Mouse (Mus musculus) intestine, embryonic 16.5 days (tissue): Measurements from ENCODE around the gene B3gntl1. TPM values are rescaled to one million over a fixed set of nuclear protein-coding genes. Genes with fewer than 3 reads are reported as not detected.
A peak's percentile ranks its signal among the peaks of the same experiment; 100 is the strongest.
"Not testable (repeated sequence)": the region's sequence is repeated elsewhere in the genome, so short reads cannot be mapped to it uniquely, and the experiment has no call there.

ENCODE experiments used
- ATAC-seq: fragments of 200-750 bp; cut with Nextera tagmentation; 2 replicates; pipeline ENCODE4 v1.8.0; 2017; ENCODE audit warnings: moderate TSS enrichment, moderate library complexity
- H3K27ac ChIP-seq: fragments of 300-500 bp; sonication (generic); 2 replicates; pipeline ENCODE4 v1.5.1; 2014; ENCODE audit warnings: mild to moderate bottlenecking, low read length
- H3K27me3 ChIP-seq: fragments of 300-500 bp; sonication (generic); replicated peaks from 2 replicates; pipeline ENCODE4 v1.6.1; 2014; ENCODE audit warnings: low read length, control low read depth, mixed read lengths; ENCODE audit not compliant: control insufficient read depth, insufficient read depth
- H3K36me3 ChIP-seq: fragments of 300-500 bp; sonication (generic); 2 replicates; pipeline ENCODE4 v1.6.1; 2014; ENCODE audit warnings: low read length, control low read depth; ENCODE audit not compliant: control insufficient read depth, insufficient read depth
- H3K4me1 ChIP-seq: fragments of 300-500 bp; sonication (generic); 2 replicates; pipeline ENCODE4 v1.6.1; 2014; ENCODE audit warnings: low read length, control low read depth, mixed read lengths; ENCODE audit not compliant: control insufficient read depth, insufficient read depth
- H3K4me2 ChIP-seq: fragments of 300-500 bp; sonication (generic); 2 replicates; pipeline ENCODE4 v1.6.1; 2014; ENCODE audit warnings: low read depth, low read length, control low read depth
- H3K4me3 ChIP-seq: fragments of 300-500 bp; sonication (generic); 2 replicates; pipeline ENCODE4 v1.5.1; 2014; ENCODE audit warnings: mild to moderate bottlenecking, low read length
- H3K9ac ChIP-seq: fragments of 300-500 bp; sonication (generic); 2 replicates; pipeline ENCODE4 v1.6.1; 2014; ENCODE audit warnings: low read depth, low read length
- H3K9me3 ChIP-seq: fragments of 300-500 bp; sonication (generic); 2 replicates; pipeline ENCODE4 v1.6.1; 2016; ENCODE audit warnings: low read length, control low read depth; ENCODE audit not compliant: control insufficient read depth
- WGBS: fragments of 180-500 bp; shearing (Covaris S2); extraction: QIAGEN DNeasy Blood & Tissue Kit; methylation state at CpG from one replicate; pipeline ENCODE4 v1.1.7; 2014; 5-methylcytosine and 5-hydroxymethylcytosine counted together
- polyA plus RNA-seq: library from polyadenylated mRNA; unstranded; fragments of >200 nt; fragmentation: Nextera tagmentation; extraction: Ambion mirVana; gene quantifications from 2 replicates; pipeline ENCODE4 v1.2.1, GENCODE M21; 2015

The B3gntl1 gene
- polyA plus RNA-seq, 1 experiment from 2014 or later, result 6.8 TPM

DNA sequence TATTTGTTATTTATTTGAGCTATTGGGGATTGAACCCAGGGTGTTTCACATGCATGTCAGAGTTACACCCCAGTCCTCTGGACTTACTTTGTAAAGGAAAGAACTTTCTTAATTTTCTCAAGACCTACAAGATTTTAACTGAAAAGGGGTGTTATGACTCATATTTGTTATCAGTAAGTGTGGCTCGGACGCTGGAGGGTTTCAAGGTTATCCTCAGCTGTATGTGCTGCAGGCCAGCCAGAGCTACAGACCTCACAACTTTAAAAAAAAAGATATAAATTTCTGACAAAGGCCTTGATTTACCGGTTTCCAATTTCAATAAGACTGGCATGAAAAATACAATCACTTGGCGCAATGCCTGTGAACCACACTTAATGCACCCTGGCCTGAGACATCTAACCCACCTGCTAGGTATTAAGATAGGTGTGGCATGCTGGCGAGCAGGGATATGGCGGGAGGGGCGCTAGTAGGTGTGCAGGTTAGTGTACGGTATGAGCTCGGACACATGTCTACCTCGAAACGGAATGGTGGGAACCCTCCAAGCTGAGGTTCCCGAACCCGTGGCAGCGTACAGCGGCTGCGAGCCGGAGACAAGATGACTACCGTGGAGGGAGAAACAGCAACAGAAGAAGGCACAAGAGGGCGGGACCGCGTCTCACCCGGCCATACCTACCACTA, 502 bp downstream of the B3gntl1 start:
- Histone ChIP-seq H3K36me3 (no peaks in the 10 kb centered on the region), H3K4me1 (peaks cover 8% of the 10 kb centered on the region; the same call in 1 of the 2 replicates), H3K4me2 (peak overlapping the region; percentile 84), H3K9me3 (no peaks in the 10 kb centered on the region), H3K27me3 (no peaks in the 10 kb centered on the region), H3K27ac (peak overlapping the region; percentile 97), H3K9ac (peak overlapping the region; percentile 86), H3K4me3 (peak overlapping the region; percentile 79)
- 1% methylated on average over 22 of the region's 22 CpGs for WGBS
- ATAC-seq, result peak; percentile 59

DNA sequence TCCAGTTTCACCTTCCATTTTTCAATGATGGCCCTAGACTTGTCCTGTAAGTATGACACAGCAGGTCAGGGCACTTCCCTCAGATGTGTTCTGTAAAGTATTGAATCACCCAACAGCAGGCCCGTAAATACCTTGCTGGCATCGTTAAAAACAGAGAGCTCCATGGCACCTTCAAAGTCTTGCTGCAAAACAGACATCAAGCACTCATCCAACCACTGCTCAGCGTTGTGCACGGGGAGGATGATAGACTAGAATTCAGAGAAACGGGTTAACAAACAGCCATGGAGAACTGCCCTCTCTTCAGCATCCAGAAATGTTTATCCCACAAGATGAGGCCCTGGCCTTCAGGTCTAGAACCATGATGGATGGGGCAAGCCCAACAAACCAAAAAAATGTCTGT, 2.0 kb downstream of the B3gntl1 start:
- ATAC-seq, result no peak
- WGBS, result 85% methylated on average over 5 of the region's 5 CpGs
- H3K9ac ChIP-seq, result no peak overlapping the region

GRCm38 (mm10) chr11:121668776-121669175, 4.2 kb downstream of the B3gntl1 start:
- Histone ChIP-seq H3K9me3 (no peaks in the 10 kb centered on the region), H3K4me1 (peaks cover 7% of the 10 kb centered on the region; the same call in 1 of the 2 replicates), H3K27ac (no peak overlapping the region), H3K27me3 (no peaks in the 10 kb centered on the region), H3K4me3 (no peak overlapping the region), H3K9ac (no peak overlapping the region), H3K36me3 (no peaks in the 10 kb centered on the region), H3K4me2 (no peak overlapping the region)
- no peak for ATAC-seq
- 90% methylated on average over 5 of the region's 5 CpGs for WGBS

More for the DNA sequence above, 2.0 kb downstream of the B3gntl1 start:
- Histone ChIP-seq H3K4me3 (no peak overlapping the region), H3K4me2 (no peak overlapping the region), H3K4me1 (peaks cover 8% of the 10 kb centered on the region; the same call in 1 of the 2 replicates), H3K27ac (no peak overlapping the region), H3K27me3 (no peaks in the 10 kb centered on the region), H3K36me3 (no peaks in the 10 kb centered on the region), H3K9me3 (no peaks in the 10 kb centered on the region)

DNA sequence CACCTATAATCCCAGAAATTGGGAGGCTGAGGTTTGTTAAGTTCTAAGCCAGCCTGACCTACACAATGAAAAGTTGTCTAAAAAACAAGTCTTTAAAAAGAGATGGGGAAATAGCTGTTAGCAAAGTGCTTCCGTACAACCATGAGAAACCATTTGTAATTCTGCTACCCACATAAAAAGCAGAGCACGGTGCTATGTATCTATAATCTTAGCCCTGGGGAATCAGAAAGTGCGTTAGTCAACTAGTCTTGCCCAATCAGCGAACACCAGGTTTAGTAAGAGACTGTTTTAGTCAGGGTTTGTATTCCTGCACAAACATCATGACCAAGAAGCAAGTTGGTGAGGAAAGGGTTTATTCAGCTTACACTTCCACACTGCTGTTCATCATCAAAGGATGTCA, 5.4 kb downstream of the B3gntl1 start:
- Histone ChIP-seq H3K4me2 (no peak overlapping the region), H3K36me3 (no peaks in the 10 kb centered on the region), H3K9me3 (no peaks in the 10 kb centered on the region), H3K9ac (no peak overlapping the region), H3K4me1 (0 out of 2 replicates have a peak, but pooled peaks cover 3% of the 10 kb centered on the region), H3K27me3 (no peaks in the 10 kb centered on the region), H3K27ac (no peak overlapping the region), H3K4me3 (no peak overlapping the region)
- 94% methylated on average over 4 of the region's 4 CpGs for WGBS
- no peak for ATAC-seq

- Histone ChIP-seq H3K27me3 (no peaks in the 10 kb centered on the region), H3K9me3 (no peaks in the 10 kb centered on the region), H3K4me1 (0 out of 2 replicates have a peak, but pooled peaks cover 3% of the 10 kb centered on the region), H3K4me2 (no peak overlapping the region), H3K27ac (no peak overlapping the region), H3K4me3 (no peak overlapping the region), H3K9ac (no peak overlapping the region), H3K36me3 (no peaks in the 10 kb centered on the region)
- 81% methylated on average over 2 of the region's 2 CpGs for WGBS
- no peak for ATAC-seq
Measured at GRCm38 (mm10) chr11:121661116-121661515, 11.8 kb downstream of the B3gntl1 start.

DNA sequence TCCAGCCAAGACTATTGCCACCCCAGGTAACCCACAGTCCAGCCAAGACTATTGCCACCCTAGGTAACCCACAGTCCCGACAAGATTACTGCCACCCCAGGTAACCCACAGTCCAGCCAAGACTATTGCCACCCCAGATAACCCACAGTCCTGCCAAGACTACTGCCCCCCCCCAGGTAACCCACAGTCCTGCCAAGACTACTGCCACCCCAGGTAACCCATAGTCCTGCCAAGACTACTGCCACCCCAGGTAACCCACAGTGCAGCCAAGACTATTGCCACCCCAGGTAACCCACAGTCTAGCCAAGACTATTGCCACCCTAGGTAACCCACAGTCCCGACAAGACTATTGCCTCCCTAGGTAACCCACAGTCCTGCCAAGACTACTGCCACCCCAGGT, 12.3 kb downstream of the B3gntl1 start:
- H3K9ac ChIP-seq, H3K4me2 ChIP-seq, H3K27me3 ChIP-seq, H3K4me1 ChIP-seq, H3K4me3 ChIP-seq, ATAC-seq, H3K27ac ChIP-seq, H3K9me3 ChIP-seq, H3K36me3 ChIP-seq: not testable (repeated sequence)
- WGBS, result 89% methylated on average over 2 of the region's 2 CpGs

DNA sequence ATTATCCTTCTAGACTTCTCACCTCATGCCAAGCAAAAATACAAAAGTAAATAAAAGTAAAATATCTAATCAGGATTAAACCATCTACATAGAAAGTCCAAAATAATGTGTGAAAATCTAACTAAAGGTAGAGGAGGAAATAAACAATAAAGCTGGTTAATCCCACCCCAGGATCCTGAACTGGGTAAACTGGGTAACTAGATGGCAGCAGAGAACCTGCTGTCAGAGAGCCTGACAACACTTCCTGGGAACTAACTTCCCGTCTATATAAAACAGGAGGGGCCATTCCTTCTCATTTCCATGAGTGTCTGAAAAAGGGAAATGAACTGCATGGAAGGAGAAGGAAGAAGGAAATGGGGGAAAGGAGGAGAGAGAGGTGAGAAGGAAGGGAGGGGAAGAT, 14.8 kb downstream of the B3gntl1 start:
- ATAC-seq, result no peak
- 33% methylated on average over 1 of the region's 1 CpGs for WGBS

DNA sequence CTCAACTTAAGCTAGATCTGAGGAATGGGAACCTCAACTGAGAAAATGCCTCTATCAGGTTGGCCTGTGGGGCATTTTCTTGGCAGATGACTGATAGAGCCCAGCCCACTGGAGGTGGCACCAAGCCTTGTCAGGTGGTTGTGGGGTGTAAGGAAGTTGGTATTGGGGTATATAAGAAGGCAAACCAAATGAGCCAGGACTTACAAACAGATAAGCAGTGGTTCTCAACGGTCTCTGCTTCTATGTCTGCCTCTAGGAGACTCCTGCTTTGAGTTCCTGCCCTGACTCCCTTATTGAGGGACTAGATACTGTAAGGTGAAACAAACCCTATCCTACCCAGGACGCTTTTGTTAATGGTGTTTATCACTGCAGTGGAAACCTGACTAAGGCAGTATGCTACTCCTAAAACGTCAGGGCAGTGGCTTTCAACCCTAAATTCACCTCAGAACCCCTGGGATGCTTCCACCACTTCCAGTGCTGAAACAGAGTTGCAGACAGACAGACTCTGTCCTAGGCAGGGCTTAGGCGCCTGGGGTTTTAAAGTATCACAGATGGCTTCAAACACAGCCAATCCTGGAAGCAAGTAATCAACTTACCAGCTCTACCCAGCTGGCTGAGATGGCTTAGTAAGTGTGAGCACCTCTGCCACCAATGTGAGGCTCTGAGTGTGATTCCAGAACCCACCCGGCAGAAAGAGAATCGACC, 17.0 kb downstream of the B3gntl1 start:
- H3K4me2 ChIP-seq, result no peak overlapping the region
- no peak overlapping the region for H3K9ac ChIP-seq
- H3K27ac ChIP-seq, result no peak overlapping the region
- 81% methylated on average over 6 of the region's 6 CpGs for WGBS
- 0 out of 2 replicates have a peak, but pooled peaks cover 3% of the 10 kb centered on the region for H3K4me1 ChIP-seq
- H3K4me3 ChIP-seq, result no peak overlapping the region
- no peak for ATAC-seq
- no peaks in the 10 kb centered on the region for H3K36me3 ChIP-seq
- no peaks in the 10 kb centered on the region for H3K27me3 ChIP-seq
- no peaks in the 10 kb centered on the region for H3K9me3 ChIP-seq

More for the DNA sequence above, 14.8 kb downstream of the B3gntl1 start:
- no peaks in the 10 kb centered on the region for H3K36me3 ChIP-seq
- no peaks in the 10 kb centered on the region for H3K9me3 ChIP-seq
- H3K4me2 ChIP-seq, result no peak overlapping the region
- H3K27me3 ChIP-seq, result no peaks in the 10 kb centered on the region
- H3K4me3 ChIP-seq, result no peak overlapping the region
- no peak overlapping the region for H3K27ac ChIP-seq
- 0 out of 2 replicates have a peak, but pooled peaks cover 3% of the 10 kb centered on the region for H3K4me1 ChIP-seq
- H3K9ac ChIP-seq, result no peak overlapping the region

DNA sequence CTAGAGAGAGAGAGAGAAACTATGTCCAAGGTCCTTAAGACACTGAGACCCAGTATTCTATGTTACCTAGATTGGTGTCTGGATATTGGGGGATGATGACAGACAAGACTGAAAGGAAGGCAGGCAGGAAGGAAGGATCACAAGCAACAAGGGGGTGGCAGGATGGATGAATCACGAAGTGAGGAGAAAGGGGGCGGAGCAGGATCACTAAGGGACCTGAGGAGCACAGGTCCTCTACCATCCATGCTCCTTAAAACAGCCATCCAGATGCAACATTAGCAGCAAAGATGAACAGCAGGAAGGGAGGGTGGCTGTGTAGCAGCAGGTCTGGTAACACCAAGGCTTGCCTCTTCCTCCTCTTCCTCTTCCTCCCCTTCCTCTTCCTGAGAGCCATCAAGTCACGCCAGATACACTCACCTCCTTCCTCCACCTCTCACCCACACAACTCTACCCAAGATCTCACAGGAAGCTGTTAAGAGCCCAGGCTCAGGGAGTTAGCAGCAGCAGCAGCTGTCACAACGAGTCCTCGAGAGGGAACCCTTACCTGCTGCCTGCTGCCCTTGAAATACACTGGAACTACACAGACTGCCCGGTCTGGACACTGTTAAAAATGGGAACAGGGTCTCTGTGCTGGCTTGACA, 17.7 kb downstream of the B3gntl1 start:
- Histone ChIP-seq H3K4me2 (no peak overlapping the region), H3K9me3 (no peaks in the 10 kb centered on the region), H3K4me1 (0 out of 2 replicates have a peak, but pooled peaks cover 3% of the 10 kb centered on the region), H3K36me3 (no peaks in the 10 kb centered on the region), H3K27me3 (no peaks in the 10 kb centered on the region), H3K4me3 (no peak overlapping the region), H3K9ac (no peak overlapping the region), H3K27ac (no peak overlapping the region)
- ATAC-seq, result no peak
- WGBS, result 73% methylated on average over 6 of the region's 6 CpGs
